Mouse (Mus musculus): ENCODE results near the gene Zfp536. TPM values are rescaled to one million over a fixed set of nuclear protein-coding genes. Genes with fewer than 3 reads are reported as not detected.
"Not testable (repeated sequence)": the region's sequence is repeated elsewhere in the genome, so short reads cannot be mapped to it uniquely, and the experiment has no call there.

The Zfp536 gene
- polyA plus RNA-seq, 1 experiment from 2014 or later = 36.0 TPM

GRCm38 (mm10) chr7:37617880-37618279 is 155.6 kb downstream of the Zfp536 start:
- no peaks in the 10 kb centered on the region for H3K27me3 ChIP-seq
- H3K4me2 ChIP-seq (replicated peaks) = no peak overlapping the region
- 94% methylated on average over 2 of the region's 2 CpGs for WGBS
- ATAC-seq (replicated peaks) = no peak
- no peak overlapping the region for H3K9ac ChIP-seq (replicated peaks)
- H3K4me3 ChIP-seq = no peak overlapping the region
- H3K9me3 ChIP-seq = no peaks in the 10 kb centered on the region
- peaks cover 8% of the 10 kb centered on the region for H3K4me1 ChIP-seq
- H3K36me3 ChIP-seq = no peaks in the 10 kb centered on the region
- no peak overlapping the region for H3K27ac ChIP-seq (replicated peaks)

- Histone ChIP-seq H3K4me1 (peaks cover 8% of the 10 kb centered on the region), H3K27ac (replicated peaks) (no peak overlapping the region), H3K4me2 (replicated peaks) (no peak overlapping the region), H3K9me3 (no peaks in the 10 kb centered on the region), H3K4me3 (no peak overlapping the region), H3K27me3 (no peaks in the 10 kb centered on the region), H3K9ac (replicated peaks) (no peak overlapping the region), H3K36me3 (no peaks in the 10 kb centered on the region)
- 82% methylated on average over 4 of the region's 4 CpGs for WGBS
- ATAC-seq (replicated peaks) = no peak
Measured at GRCm38 (mm10) chr7:37615932-37616331, 157.5 kb downstream of the Zfp536 start.

- 77% methylated on average over 10 of the region's 10 CpGs for WGBS
- ATAC-seq (replicated peaks) = no peak
- H3K36me3 ChIP-seq = no peaks in the 10 kb centered on the region
- no peak overlapping the region for H3K27ac ChIP-seq (replicated peaks)
- no peaks in the 10 kb centered on the region for H3K9me3 ChIP-seq
- no peak overlapping the region for H3K9ac ChIP-seq (replicated peaks)
- no peak overlapping the region for H3K4me3 ChIP-seq
- no peaks in the 10 kb centered on the region for H3K27me3 ChIP-seq
- H3K4me1 ChIP-seq = peaks cover 3% of the 10 kb centered on the region
- H3K4me2 ChIP-seq (replicated peaks) = no peak overlapping the region
Measured at GRCm38 (mm10) chr7:37614381-37614780, 159.1 kb downstream of the Zfp536 start.

- Histone ChIP-seq H3K4me2 (replicated peaks) (no peak overlapping the region), H3K27ac (replicated peaks) (no peak overlapping the region), H3K4me3 (no peak overlapping the region), H3K27me3 (no peaks in the 10 kb centered on the region), H3K9ac (replicated peaks) (no peak overlapping the region), H3K4me1 (no peaks in the 10 kb centered on the region), H3K36me3 (no peaks in the 10 kb centered on the region), H3K9me3 (no peaks in the 10 kb centered on the region)
- no peak for ATAC-seq (replicated peaks)
- 94% methylated on average over 14 of the region's 14 CpGs for WGBS
Measured at GRCm38 (mm10) chr7:37608556-37608955, 164.9 kb downstream of the Zfp536 start.

- Histone ChIP-seq H3K27me3 (no peaks in the 10 kb centered on the region), H3K4me3 (no peak overlapping the region), H3K27ac (replicated peaks) (no peak overlapping the region), H3K9ac (replicated peaks) (no peak overlapping the region), H3K4me1 (peaks cover 4% of the 10 kb centered on the region), H3K9me3 (no peaks in the 10 kb centered on the region), H3K4me2 (replicated peaks) (no peak overlapping the region), H3K36me3 (no peaks in the 10 kb centered on the region)
- ATAC-seq (replicated peaks) = no peak
- WGBS = 93% methylated on average over 6 of the region's 6 CpGs
Measured at GRCm38 (mm10) chr7:37607906-37608305, 165.5 kb downstream of the Zfp536 start.

- Histone ChIP-seq H3K27me3 (no peaks in the 10 kb centered on the region), H3K9me3 (no peaks in the 10 kb centered on the region)
- whole genome bisulfite sequencing = 89% methylated on average over 5 of the region's 5 CpGs
Measured at GRCm38 (mm10) chr7:37606472-37606871, 167.0 kb downstream of the Zfp536 start.

GRCm38 (mm10) chr7:37603525-37603909 is 169.9 kb downstream of the Zfp536 start:
- H3K4me3 ChIP-seq, H3K9me3 ChIP-seq: not testable (repeated sequence)
- 0 out of 2 replicates have a peak, but pooled peaks have one; percentile 46 for ATAC-seq (replicated peaks)

More at GRCm38 (mm10) chr7:37606472-37606871, 167.0 kb downstream of the Zfp536 start:
- ATAC-seq (replicated peaks) = no peak
- H3K4me2 ChIP-seq (replicated peaks) = no peak overlapping the region
- H3K27ac ChIP-seq (replicated peaks) = no peak overlapping the region
- H3K4me3 ChIP-seq = no peak overlapping the region
- no peaks in the 10 kb centered on the region for H3K36me3 ChIP-seq
- H3K4me1 ChIP-seq = peaks cover 10% of the 10 kb centered on the region
- H3K9ac ChIP-seq (replicated peaks) = no peak overlapping the region

GRCm38 (mm10) chr7:37602871-37603524 is 170.4 kb downstream of the Zfp536 start:
- 15% methylated on average over 9 of the region's 9 CpGs for WGBS
- no peak for ATAC-seq (replicated peaks)
- Histone ChIP-seq H3K9me3 (no peaks in the 10 kb centered on the region), H3K27ac (replicated peaks) (no peak overlapping the region), H3K36me3 (no peaks in the 10 kb centered on the region), H3K4me2 (replicated peaks) (no peak overlapping the region), H3K4me3 (no peak overlapping the region), H3K4me1 (peaks cover 34% of the 10 kb centered on the region), H3K9ac (replicated peaks) (no peak overlapping the region), H3K27me3 (no peaks in the 10 kb centered on the region)

More at GRCm38 (mm10) chr7:37603525-37603909, 169.9 kb downstream of the Zfp536 start:
- H3K4me1 ChIP-seq = peaks cover 34% of the 10 kb centered on the region
- not testable (repeated sequence) for H3K27me3 ChIP-seq; H3K9ac ChIP-seq (replicated peaks); H3K27ac ChIP-seq (replicated peaks); H3K4me2 ChIP-seq (replicated peaks); H3K36me3 ChIP-seq

GRCm38 (mm10) chr7:37600318-37600717 is 173.1 kb downstream of the Zfp536 start:
- ATAC-seq (replicated peaks) = peak; percentile 23; the same call in 1 of the 2 replicates

GRCm38 (mm10) chr7:37594211-37595030 is 179.0 kb downstream of the Zfp536 start:
- Histone ChIP-seq H3K27me3 (no peaks in the 10 kb centered on the region), H3K9me3 (no peaks in the 10 kb centered on the region), H3K36me3 (no peaks in the 10 kb centered on the region), H3K4me1 (peaks cover 15% of the 10 kb centered on the region), H3K4me2 (replicated peaks) (no peak overlapping the region), H3K9ac (replicated peaks) (no peak overlapping the region), H3K4me3 (no peak overlapping the region), H3K27ac (replicated peaks) (no peak overlapping the region)
- WGBS = 51% methylated on average over 12 of the region's 12 CpGs
- ATAC-seq (replicated peaks) = no peak

More at GRCm38 (mm10) chr7:37600318-37600717, 173.1 kb downstream of the Zfp536 start:
- peak overlapping the region; percentile 14; the same call in 1 of the 2 replicates for H3K27ac ChIP-seq (replicated peaks)
- H3K9ac ChIP-seq (replicated peaks) = no peak overlapping the region
- H3K4me1 ChIP-seq = peaks cover 34% of the 10 kb centered on the region
- H3K4me3 ChIP-seq = no peak overlapping the region
- no peaks in the 10 kb centered on the region for H3K9me3 ChIP-seq
- H3K4me2 ChIP-seq (replicated peaks) = no peak overlapping the region
- H3K27me3 ChIP-seq = no peaks in the 10 kb centered on the region
- no peaks in the 10 kb centered on the region for H3K36me3 ChIP-seq
- WGBS = 22% methylated on average over 4 of the region's 4 CpGs

- WGBS = 94% methylated on average over 6 of the region's 6 CpGs
Measured at GRCm38 (mm10) chr7:37593566-37593965, 179.9 kb downstream of the Zfp536 start.

GRCm38 (mm10) chr7:37586694-37587093 is 186.7 kb downstream of the Zfp536 start:
- Histone ChIP-seq H3K4me3 (no peak overlapping the region), H3K27me3 (no peaks in the 10 kb centered on the region), H3K27ac (replicated peaks) (no peak overlapping the region), H3K36me3 (no peaks in the 10 kb centered on the region), H3K9me3 (no peaks in the 10 kb centered on the region), H3K9ac (replicated peaks) (no peak overlapping the region), H3K4me2 (replicated peaks) (no peak overlapping the region), H3K4me1 (peaks cover 3% of the 10 kb centered on the region; the same call in 1 of the 2 replicates)
- no peak for ATAC-seq (replicated peaks)
- WGBS = 89% methylated on average over 13 of the region's 13 CpGs

More at GRCm38 (mm10) chr7:37593566-37593965, 179.9 kb downstream of the Zfp536 start:
- Histone ChIP-seq H3K27ac (replicated peaks) (no peak overlapping the region), H3K4me2 (replicated peaks) (no peak overlapping the region), H3K9me3 (no peaks in the 10 kb centered on the region), H3K4me1 (peaks cover 10% of the 10 kb centered on the region), H3K27me3 (no peaks in the 10 kb centered on the region), H3K4me3 (no peak overlapping the region), H3K9ac (replicated peaks) (no peak overlapping the region), H3K36me3 (no peaks in the 10 kb centered on the region)
- no peak for ATAC-seq (replicated peaks)
